In genomic region chr15:103255169-103255568, GRCm38 (mm10) we compare ENCODE assay signal across 8 mouse cellular contexts. TPM values are rescaled to one million over a fixed set of nuclear protein-coding genes. Genes with fewer than 3 reads are reported as not detected.
DNase-seq lines count a peak whose midpoint lies in the region; ATAC-seq and TF ChIP-seq lines count a peak whose summit lies in the region.

No protein-coding gene starts in this region.

- intact Hi-C loops in gastrocnemius, postnatal 36 days (cut with DNase I): no loop called here

- peak overlapping the region; percentile 66 for H3K9ac ChIP-seq in ES-Bruce4 (ENCODE audit: low read depth, poor library complexity, severe bottlenecking)
- H3K9ac ChIP-seq in lung, embryonic 14.5 days: peak overlapping the region; percentile 62
- H3K9ac ChIP-seq in neural tube, embryonic 13.5 days: peak overlapping the region; percentile 73

- peak; percentile 56 to 71 for DNase-seq in adrenal gland, postnatal 36 days
- DNase-seq in gastrocnemius, postnatal 36 days: peak; percentile 9 to 23
- peak; percentile 27 for DNase-seq in kidney, adult 11 months
- DNase-seq in lung, embryonic 14.5 days: peak; percentile 56
- DNase-seq in layer of hippocampus, postnatal 14 days (ENCODE audit: low spot score in 2 of 2): no peak
- DNase-seq in adipocyte (ENCODE audit: low spot score): no peak

- H3K4me1 ChIP-seq in ES-Bruce4 (ENCODE audit: control insufficient read depth, insufficient read depth, low read length): no peaks in the 10 kb centered on the region
- H3K4me1 ChIP-seq in lung, embryonic 14.5 days (ENCODE audit: insufficient read depth): peaks cover 14% of the 10 kb centered on the region; the same call in 1 of the 2 replicates
- H3K4me1 ChIP-seq in neural tube, embryonic 13.5 days (replicated peaks): peaks cover 20% of the 10 kb centered on the region

- no peak for TF ChIP-seq EP300 in ES-Bruce4 (IDR thresholded peaks at IDR 0.05; ENCODE audit: insufficient read depth, low read depth, low read length)

- TF ChIP-seq CTCF in ES-Bruce4 (IDR thresholded peaks at IDR 0.05; ENCODE audit: low read depth, low read length): no peak
- peak; percentile 46 for TF ChIP-seq CTCF in lung, embryonic 14.5 days (IDR thresholded peaks at IDR 0.05; ENCODE audit: low read depth)

- under 1% methylated on average over 25 of the region's 25 CpGs for WGBS in lung, embryonic 14.5 days
- under 1% methylated on average over 25 of the region's 25 CpGs for WGBS in neural tube, embryonic 13.5 days

- no peak overlapping the region for H3K27ac ChIP-seq in ES-Bruce4 (ENCODE audit: insufficient read depth, low read length)
- 0 out of 2 replicates have a peak overlapping the region, but pooled peaks have one; percentile 9 for H3K27ac ChIP-seq in lung, embryonic 14.5 days (ENCODE audit: low read depth)
- no peak overlapping the region for H3K27ac ChIP-seq in neural tube, embryonic 13.5 days (replicated peaks)

- no peaks in the 10 kb centered on the region for H3K36me3 ChIP-seq in ES-Bruce4 (ENCODE audit: control insufficient read depth, insufficient read depth, low read length, poor library complexity, severe bottlenecking)
- no peaks in the 10 kb centered on the region for H3K36me3 ChIP-seq in lung, embryonic 14.5 days (ENCODE audit: insufficient read depth)
- no peaks in the 10 kb centered on the region for H3K36me3 ChIP-seq in neural tube, embryonic 13.5 days

- H3K27me3 ChIP-seq in ES-Bruce4 (ENCODE audit: control insufficient read depth, insufficient read depth, low read length, poor library complexity, severe bottlenecking): no peaks in the 10 kb centered on the region
- H3K27me3 ChIP-seq in lung, embryonic 14.5 days (ENCODE audit: insufficient read depth, low read length): no peaks in the 10 kb centered on the region
- peaks cover 5% of the 10 kb centered on the region for H3K27me3 ChIP-seq in neural tube, embryonic 13.5 days

- peak overlapping the region; percentile 80 for H3K4me2 ChIP-seq in lung, embryonic 14.5 days
- peak overlapping the region; percentile 75 for H3K4me2 ChIP-seq in neural tube, embryonic 13.5 days

- peak; percentile 48 for ATAC-seq in lung, embryonic 14.5 days (ENCODE audit: insufficient read depth)
- peak; percentile 52; the same call in 1 of the 2 replicates for ATAC-seq in neural tube, embryonic 13.5 days (ENCODE audit: low read depth)

- peak overlapping the region; percentile 34 for H3K4me3 ChIP-seq in ES-Bruce4 (ENCODE audit: low read depth, low read length)
- H3K4me3 ChIP-seq in lung, embryonic 14.5 days (ENCODE audit: low read depth, low read length): peak overlapping the region; percentile 40
- peak overlapping the region; percentile 37 for H3K4me3 ChIP-seq in neural tube, embryonic 13.5 days

- no peak for TF ChIP-seq POLR2A in ES-Bruce4 (IDR thresholded peaks at IDR 0.05; ENCODE audit: insufficient read depth, low read length)

- no peaks in the 10 kb centered on the region for H3K9me3 ChIP-seq in ES-Bruce4 (replicated peaks; ENCODE audit: control insufficient read depth, insufficient read depth, low read length, poor library complexity, severe bottlenecking)
- H3K9me3 ChIP-seq in lung, embryonic 14.5 days (ENCODE audit: low read depth, low read length): no peaks in the 10 kb centered on the region
- H3K9me3 ChIP-seq in neural tube, embryonic 13.5 days: no peaks in the 10 kb centered on the region

RNA-seq across cellular contexts. Expression of gene Nfe2, which starts 3.0 kb away (rescaled TPM):
- not detected in 2 replicates for polyA plus RNA-seq in ES-Bruce4 (2011; ENCODE audit: insufficient read depth, insufficient read length, low read depth, missing spikeins)
- total RNA-seq in adrenal gland, postnatal 36 days (2021): under 1 TPM; 0.16 to 0.43 TPM
- total RNA-seq in gastrocnemius, postnatal 36 days (2021): not detected
- 3.9 TPM in 2 replicates for polyA plus RNA-seq in lung, embryonic 14.5 days (2014; fragmentation: Nextera tagmentation; extraction: Ambion mirVana)
- polyA plus RNA-seq in neural tube, embryonic 13.5 days (2015; fragmentation: Nextera tagmentation; extraction: Ambion mirVana): 1.3 and 1.9 TPM in 2 replicates
- total RNA-seq in layer of hippocampus, postnatal 14 days (2021): not detected

RNA-seq across cellular contexts. Expression of gene Hnrnpa1, which starts 14.9 kb away (rescaled TPM):
- polyA plus RNA-seq in ES-Bruce4 (2011; ENCODE audit: insufficient read depth, insufficient read length, low read depth, missing spikeins): 1,629 and 1,787 TPM in 2 replicates
- total RNA-seq in adrenal gland, postnatal 36 days (2021): 100 to 1,000 TPM; 193 to 199 TPM
- 100 to 1,000 TPM in 1 of 2 experiments, 10 to 100 TPM in 1; 80.3 to 101 TPM for total RNA-seq in gastrocnemius, postnatal 36 days (2021)
- polyA plus RNA-seq in lung, embryonic 14.5 days (2014; fragmentation: Nextera tagmentation; extraction: Ambion mirVana): 1,022 and 1,035 TPM in 2 replicates
- polyA plus RNA-seq in neural tube, embryonic 13.5 days (2015; fragmentation: Nextera tagmentation; extraction: Ambion mirVana): 784 and 805 TPM in 2 replicates
- 100 to 1,000 TPM; 297 to 307 TPM for total RNA-seq in layer of hippocampus, postnatal 14 days (2021)

RNA-seq across cellular contexts. Expression of gene Cbx5, which starts 15.6 kb away (rescaled TPM):
- polyA plus RNA-seq in ES-Bruce4 (2011; ENCODE audit: insufficient read depth, insufficient read length, low read depth, missing spikeins): 317 and 328 TPM in 2 replicates
- total RNA-seq in adrenal gland, postnatal 36 days (2021): 10 to 100 TPM; 79.0 to 82.6 TPM
- 10 to 100 TPM; 26.4 to 26.6 TPM for total RNA-seq in gastrocnemius, postnatal 36 days (2021)
- 144 and 151 TPM in 2 replicates for polyA plus RNA-seq in lung, embryonic 14.5 days (2014; fragmentation: Nextera tagmentation; extraction: Ambion mirVana)
- 104 and 116 TPM in 2 replicates for polyA plus RNA-seq in neural tube, embryonic 13.5 days (2015; fragmentation: Nextera tagmentation; extraction: Ambion mirVana)
- 100 to 1,000 TPM; 155 to 158 TPM for total RNA-seq in layer of hippocampus, postnatal 14 days (2021)

RNA-seq across cellular contexts. Expression of gene Copz1, which starts 17.3 kb away (rescaled TPM):
- polyA plus RNA-seq in ES-Bruce4 (2011; ENCODE audit: insufficient read depth, insufficient read length, low read depth, missing spikeins): 140 and 145 TPM in 2 replicates
- total RNA-seq in adrenal gland, postnatal 36 days (2021): 100 to 1,000 TPM; 144 to 150 TPM
- total RNA-seq in gastrocnemius, postnatal 36 days (2021): 10 to 100 TPM; 33.4 to 34.6 TPM
- 304 and 306 TPM in 2 replicates for polyA plus RNA-seq in lung, embryonic 14.5 days (2014; fragmentation: Nextera tagmentation; extraction: Ambion mirVana)
- polyA plus RNA-seq in neural tube, embryonic 13.5 days (2015; fragmentation: Nextera tagmentation; extraction: Ambion mirVana): 214 and 224 TPM in 2 replicates
- 100 to 1,000 TPM; 102 to 105 TPM for total RNA-seq in layer of hippocampus, postnatal 14 days (2021)

RNA-seq across cellular contexts. Expression of gene Gpr84, which starts 55.2 kb away (rescaled TPM):
- not detected in 2 replicates for polyA plus RNA-seq in ES-Bruce4 (2011; ENCODE audit: insufficient read depth, insufficient read length, low read depth, missing spikeins)
- total RNA-seq in adrenal gland, postnatal 36 days (2021): not detected
- total RNA-seq in gastrocnemius, postnatal 36 days (2021): not detected
- polyA plus RNA-seq in lung, embryonic 14.5 days (2014; fragmentation: Nextera tagmentation; extraction: Ambion mirVana): 0.61 TPM in 1 of 2 replicates, not detected in the other
- 0.57 and 0.62 TPM in 2 replicates for polyA plus RNA-seq in neural tube, embryonic 13.5 days (2015; fragmentation: Nextera tagmentation; extraction: Ambion mirVana)
- under 1 TPM; 0.74 to 0.81 TPM for total RNA-seq in layer of hippocampus, postnatal 14 days (2021)

Comparison
In these comparisons a context has a peak if more than half of its experiments do, and no peak if none do; other contexts are left out.
1. DNase-seq: peak in adrenal gland, postnatal 36 days (2 of 2), gastrocnemius, postnatal 36 days (2 of 2), kidney, adult 11 months (single experiment) and lung, embryonic 14.5 days (single experiment); none in layer of hippocampus, postnatal 14 days (0 of 2) and adipocyte (single experiment).
2. Peak in every context shown above with its lines, with median percentiles within 50 percentile points of each other: H3K4me3 ChIP-seq and H3K9ac ChIP-seq.